Mouse (Mus musculus) right cerebral cortex, postnatal 36 days (tissue): ENCODE data around the gene Cyp2a4.
"Not testable (repeated sequence)": the region's sequence is repeated elsewhere in the genome, so short reads cannot be mapped to it uniquely, and the experiment has no call there.

Source experiments
- DNase-seq, 2 experiments: peaks; one replicate each; pipeline ENCODE4 v3.0.0; 2022; ENCODE audit warnings: low spot score in 2 of 2, mixed read lengths in 1 of 2

Cyp2a4 gene

GRCm38 (mm10) chr7:26306926-26307325 is at the start of gene Cyp2a4:
Cyp2a4 (plus strand) TSS chr7:26307169.
- not testable (repeated sequence) for DNase-seq

GRCm38 (mm10) chr7:26260034-26260433 is 46.9 kb upstream of the Cyp2a4 start, which contains the start of gene Vmn1r184:
Vmn1r184 (plus strand) TSS chr7:26260334.
- not testable (repeated sequence) for DNase-seq

- not testable (repeated sequence) for DNase-seq
These were observed 3.4 kb upstream of the Cyp2a4 start for GRCm38 (mm10) chr7:26303429-26304166.

GRCm38 (mm10) chr7:26311786-26312185 is 4.8 kb downstream of the Cyp2a4 start:
- DNase-seq: not testable (repeated sequence)

- DNase-seq: not testable (repeated sequence)
These were observed 8.2 kb downstream of the Cyp2a4 start for GRCm38 (mm10) chr7:26315194-26315593.

- DNase-seq: not testable (repeated sequence)
These were observed 8.8 kb downstream of the Cyp2a4 start for GRCm38 (mm10) chr7:26315809-26316208.

GRCm38 (mm10) chr7:26320361-26320760 is 13.4 kb downstream of the Cyp2a4 start:
- not testable (repeated sequence) for DNase-seq

- not testable (repeated sequence) for DNase-seq
These were observed 43.2 kb downstream of the Cyp2a4 start for GRCm38 (mm10) chr7:26350177-26350576.

- DNase-seq: not testable (repeated sequence)
These were observed 45.3 kb downstream of the Cyp2a4 start for GRCm38 (mm10) chr7:26352258-26352657.

- not testable (repeated sequence) for DNase-seq
These were observed 49.8 kb downstream of the Cyp2a4 start for GRCm38 (mm10) chr7:26356719-26357118.
